Mouse (Mus musculus) forelimb bud, embryonic 11.5 days (tissue): Measurements from ENCODE around the gene Samd4.

ENCODE experiments used
- DNase-seq: peaks from one replicate; pipeline ENCODE4 v3.0.0-alpha.2; 2012; ENCODE audit warnings: low read depth, low spot score

The Samd4 gene

GRCm38 (mm10) chr14:46999321-47000025 lies 116.8 kb downstream of the Samd4 start:
- DNase-seq = no peak

- no peak for DNase-seq
Measured at GRCm38 (mm10) chr14:47000096-47000736, 117.6 kb downstream of the Samd4 start.

- peak; percentile 23 for DNase-seq
Measured at GRCm38 (mm10) chr14:47000786-47001761, 118.4 kb downstream of the Samd4 start.

- peak; percentile 71 for DNase-seq
Measured at GRCm38 (mm10) chr14:47004161-47004560, 121.5 kb downstream of the Samd4 start.

GRCm38 (mm10) chr14:47011171-47012139 lies 128.8 kb downstream of the Samd4 start:
- no peak for DNase-seq

GRCm38 (mm10) chr14:47015618-47016017 lies 133.0 kb downstream of the Samd4 start:
- no peak for DNase-seq

- no peak for DNase-seq
Measured at GRCm38 (mm10) chr14:47017658-47018057, 135.0 kb downstream of the Samd4 start.

GRCm38 (mm10) chr14:47020886-47021285 lies 138.2 kb downstream of the Samd4 start:
- DNase-seq = no peak

GRCm38 (mm10) chr14:47023529-47023928 lies 140.9 kb downstream of the Samd4 start:
- DNase-seq = no peak

GRCm38 (mm10) chr14:47027431-47028118 lies 144.9 kb downstream of the Samd4 start:
- no peak for DNase-seq

- no peak for DNase-seq
Measured at GRCm38 (mm10) chr14:47031542-47031941, 148.9 kb downstream of the Samd4 start.

- no peak for DNase-seq
Measured at GRCm38 (mm10) chr14:47032140-47032539, 149.5 kb downstream of the Samd4 start.

- no peak for DNase-seq
Measured at GRCm38 (mm10) chr14:47033423-47033822, 150.8 kb downstream of the Samd4 start.

- no peak for DNase-seq
Measured at GRCm38 (mm10) chr14:47041699-47042098, 159.0 kb downstream of the Samd4 start.

GRCm38 (mm10) chr14:47049051-47049450 lies 166.4 kb downstream of the Samd4 start:
- DNase-seq = no peak

GRCm38 (mm10) chr14:47051743-47052610 lies 169.3 kb downstream of the Samd4 start:
- no peak for DNase-seq

GRCm38 (mm10) chr14:47053101-47053500 lies 170.4 kb downstream of the Samd4 start:
- no peak for DNase-seq

GRCm38 (mm10) chr14:47053824-47054223 lies 171.2 kb downstream of the Samd4 start:
- no peak for DNase-seq

GRCm38 (mm10) chr14:47058969-47059368 lies 176.3 kb downstream of the Samd4 start:
- DNase-seq = no peak
